Mouse (Mus musculus) embryo, embryonic 9.5 days (tissue): ENCODE results near the gene Plxnd1.
A peak's percentile ranks its signal among the peaks of the same experiment; 100 is the strongest.

ENCODE experiments used
- DNase-seq: peaks from one replicate; pipeline ENCODE4 v3.0.0-alpha.2; 2017; ENCODE audit errors: extremely low spot score

Plxnd1 gene

DNA sequence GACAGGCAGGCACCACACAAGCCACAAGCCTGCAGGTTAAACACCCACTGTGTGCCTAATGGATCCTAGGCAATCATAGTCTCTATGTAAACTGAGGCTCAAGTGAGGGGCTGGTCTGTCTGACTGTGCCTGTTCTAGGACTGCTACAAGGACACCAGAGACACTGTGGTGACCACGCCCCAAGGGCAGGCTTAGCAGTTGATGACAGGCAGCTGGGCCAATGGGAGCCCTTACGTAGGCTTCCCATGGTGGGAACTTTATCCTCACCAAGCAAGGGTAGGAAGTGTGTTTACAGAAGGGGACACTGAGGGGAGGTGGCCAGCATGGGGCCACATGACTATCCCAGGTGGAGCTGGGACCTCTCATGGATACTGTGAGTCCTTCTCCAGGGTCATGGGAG is 4.4 kb upstream of the Plxnd1 start:
- DNase-seq: no peak

DNA sequence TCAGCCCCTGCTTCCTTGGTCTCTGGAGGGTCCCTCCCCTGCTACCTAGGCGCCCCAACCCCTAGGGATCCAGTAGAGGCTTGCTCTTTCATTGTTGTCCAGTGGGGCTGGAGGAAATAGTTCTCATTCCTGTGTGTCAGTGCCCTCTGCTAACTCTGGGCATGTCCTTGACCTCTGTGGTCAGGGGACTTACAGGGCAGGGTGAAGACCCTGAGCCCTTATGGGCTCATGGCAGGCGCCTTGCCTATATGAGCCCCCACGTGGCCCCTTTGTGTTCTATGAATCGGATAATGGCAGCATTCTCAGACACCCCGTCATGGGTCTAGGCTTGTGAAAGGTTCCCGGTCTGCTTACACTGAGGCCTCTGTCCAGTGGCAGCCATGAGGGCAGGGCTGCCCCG is 4.0 kb upstream of the Plxnd1 start:
- no peak for DNase-seq

- DNase-seq: no peak
Measured at GRCm38 (mm10) chr6:115997726-115998311, 3.0 kb upstream of the Plxnd1 start.

DNA sequence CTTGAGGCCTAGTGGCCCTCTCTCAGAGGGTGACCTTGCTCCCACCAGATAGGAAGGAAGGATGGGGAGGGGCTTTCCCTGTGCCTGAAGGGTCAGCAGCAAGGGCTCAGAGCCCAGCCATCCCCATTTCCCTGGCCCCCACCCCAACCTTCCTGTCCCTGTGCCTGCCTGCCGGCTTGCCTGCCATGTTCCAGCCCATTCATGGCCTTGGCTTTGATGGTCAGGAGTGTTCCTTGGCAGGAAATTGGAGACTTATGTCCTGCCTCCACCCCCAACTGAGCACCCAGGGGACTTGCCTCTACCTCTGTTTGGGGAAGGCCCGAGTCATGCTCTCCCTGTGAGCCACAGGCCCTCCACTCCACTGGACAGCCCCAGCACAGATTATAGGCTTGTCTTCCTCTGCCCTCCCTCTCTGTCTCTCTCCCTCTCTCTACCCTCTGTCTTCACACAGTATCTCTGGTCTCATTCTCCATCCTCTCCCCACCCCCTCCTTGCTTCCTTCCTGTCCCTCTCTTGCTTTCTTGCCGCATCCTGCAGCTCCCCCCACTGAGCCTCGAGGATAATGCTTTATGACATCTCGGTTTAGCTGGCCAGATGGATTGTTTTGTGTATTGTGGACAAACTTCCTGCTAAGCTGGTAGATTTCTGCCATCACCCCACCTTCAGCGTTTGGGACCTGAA is 1.5 kb upstream of the Plxnd1 start:
- peak; percentile 31 for DNase-seq

- DNase-seq: no peak
Measured at GRCm38 (mm10) chr6:115995531-115995941, 731 bp upstream of the Plxnd1 start.

GRCm38 (mm10) chr6:115994146-115994876 is 494 bp downstream of the Plxnd1 start:
- peak; percentile 48 for DNase-seq

GRCm38 (mm10) chr6:115993463-115994145 is 1.2 kb downstream of the Plxnd1 start:
- peak; percentile 38 for DNase-seq

GRCm38 (mm10) chr6:115992981-115993380 is 1.8 kb downstream of the Plxnd1 start:
- no peak for DNase-seq

- peak; percentile 29 for DNase-seq
Measured at GRCm38 (mm10) chr6:115991881-115992620, 2.8 kb downstream of the Plxnd1 start.

- DNase-seq: peak; percentile 27
Measured at GRCm38 (mm10) chr6:115991108-115991880, 3.5 kb downstream of the Plxnd1 start.

DNA sequence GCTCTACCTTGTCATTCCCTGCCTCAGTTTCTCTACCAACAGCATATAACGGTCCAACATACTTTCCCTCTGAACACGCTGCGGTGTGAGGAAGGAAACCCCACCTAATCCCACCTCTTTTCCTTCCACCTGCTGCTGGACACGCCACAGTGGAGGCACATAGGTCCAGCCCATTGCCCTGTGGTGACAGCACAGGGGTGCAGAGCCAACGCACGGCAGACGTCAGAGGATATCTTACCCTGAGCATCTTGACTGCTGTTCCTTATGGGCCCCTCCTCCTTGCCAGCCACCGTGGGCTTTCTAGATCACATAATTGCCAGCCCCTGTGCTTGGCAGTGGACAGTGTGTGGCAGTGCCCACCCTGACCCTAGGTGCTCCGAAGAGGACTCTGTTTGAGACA is 4.3 kb downstream of the Plxnd1 start:
- no peak for DNase-seq

DNA sequence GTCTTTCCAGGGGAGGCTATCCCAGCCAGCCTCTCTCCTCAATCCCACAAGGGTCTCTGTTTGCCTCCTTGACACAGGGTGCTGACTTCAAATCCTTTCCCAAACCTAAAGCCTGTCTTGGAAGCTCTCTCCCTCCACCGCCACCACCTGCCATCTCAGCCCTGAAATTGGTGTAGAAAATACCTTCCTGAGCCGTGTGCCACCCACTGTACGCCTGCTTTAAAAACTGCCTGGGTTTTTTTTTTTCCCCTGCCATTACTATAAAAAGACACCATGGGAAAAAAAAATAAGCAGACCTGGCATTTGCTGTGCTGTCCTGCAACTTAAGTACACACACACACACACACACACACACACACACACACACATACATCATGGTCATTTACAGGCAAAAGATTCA is 4.7 kb downstream of the Plxnd1 start:
- DNase-seq: no peak

DNA sequence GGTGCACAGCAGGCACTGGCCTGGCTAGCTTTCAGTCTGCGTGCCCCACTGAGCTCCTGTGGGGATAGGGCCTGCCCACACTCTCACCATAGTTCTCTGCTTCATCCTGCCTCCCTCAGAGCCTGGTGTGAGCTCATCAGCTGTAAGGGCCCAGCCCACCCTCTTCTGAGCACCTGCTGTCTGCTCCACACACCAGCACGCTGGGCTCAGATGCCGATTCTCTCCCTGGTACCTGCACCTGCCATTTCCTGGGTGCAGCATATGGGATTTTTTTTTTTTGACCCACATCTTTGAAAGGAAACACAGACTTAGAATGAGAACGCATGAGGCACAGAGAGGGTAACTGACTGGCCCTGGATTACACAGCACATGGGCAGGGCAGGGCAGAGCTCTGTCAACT is 5.2 kb downstream of the Plxnd1 start:
- DNase-seq: no peak

GRCm38 (mm10) chr6:115989032-115989431 is 5.8 kb downstream of the Plxnd1 start:
- DNase-seq: no peak

DNA sequence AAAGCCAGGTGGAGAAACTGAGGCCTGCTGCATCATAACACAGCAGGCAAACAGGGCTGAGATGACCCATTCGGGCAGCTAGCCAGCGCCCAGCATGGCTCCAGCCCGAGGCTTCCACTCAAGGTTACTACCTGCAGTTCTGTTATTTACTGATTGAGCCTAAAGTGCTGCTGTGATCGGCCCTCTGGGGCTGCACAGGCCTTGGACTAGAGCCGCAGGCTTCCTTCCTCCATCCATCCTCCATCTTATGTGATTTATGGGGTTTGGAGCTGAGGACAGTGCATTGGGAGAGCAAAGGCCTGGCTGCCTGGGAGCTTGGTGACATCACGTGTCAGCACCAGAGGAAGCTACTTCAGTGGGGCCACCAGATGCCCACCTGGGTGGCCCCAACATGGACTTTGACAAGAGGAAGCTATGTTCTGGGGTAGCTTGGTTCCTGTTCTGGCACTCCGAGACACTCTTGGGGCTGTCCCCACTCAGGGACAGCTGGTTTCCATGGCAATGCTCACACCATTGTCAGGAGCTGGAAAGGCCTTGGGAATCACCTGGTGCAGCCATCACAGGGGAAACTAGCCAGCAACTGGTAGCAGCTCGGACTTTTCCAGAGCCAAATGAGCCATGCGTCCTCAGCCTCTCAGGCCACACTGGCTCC is 7.6 kb downstream of the Plxnd1 start:
- DNase-seq: no peak

- no peak for DNase-seq
Measured at GRCm38 (mm10) chr6:115986472-115987095, 8.2 kb downstream of the Plxnd1 start.

DNA sequence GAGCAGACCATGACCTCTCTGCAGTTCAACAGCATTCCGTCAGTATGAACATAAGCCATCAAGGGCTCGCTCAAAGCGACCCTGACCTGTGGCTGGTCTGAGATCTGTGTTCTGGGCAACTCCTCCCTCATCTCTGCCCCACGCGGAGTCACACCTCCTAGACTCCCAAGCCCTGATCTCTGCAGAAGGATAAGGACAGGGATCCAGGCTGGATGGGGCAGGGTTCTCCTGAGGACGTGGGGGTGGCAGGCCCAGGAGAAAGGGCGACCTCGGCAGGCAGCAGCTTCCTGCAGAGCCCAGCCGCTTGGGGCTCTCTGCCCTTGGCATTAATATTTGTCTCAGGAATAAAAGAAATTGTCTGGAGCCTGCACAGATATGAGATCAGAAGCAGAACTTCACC is 9.2 kb downstream of the Plxnd1 start:
- no peak for DNase-seq

DNA sequence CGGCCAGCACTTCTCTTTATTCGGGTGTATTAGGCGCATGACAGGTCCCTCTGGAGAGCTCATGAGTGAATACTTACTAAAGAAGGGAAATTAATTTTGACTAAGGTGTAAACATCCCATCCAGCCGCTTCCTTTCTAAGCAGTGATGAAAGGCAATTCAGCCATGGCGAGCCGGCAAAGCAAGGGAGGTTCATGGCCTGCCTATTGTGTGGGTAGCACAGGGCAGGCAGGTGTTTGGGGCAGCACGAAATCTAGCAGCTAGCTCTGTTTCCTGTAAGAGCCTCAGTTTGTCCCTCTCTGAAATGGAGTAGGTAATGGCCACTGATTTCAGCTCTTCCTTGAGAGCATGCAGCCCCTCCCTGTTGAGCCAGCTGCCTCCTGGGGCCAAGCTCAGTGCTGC is 10.2 kb downstream of the Plxnd1 start:
- no peak for DNase-seq

DNA sequence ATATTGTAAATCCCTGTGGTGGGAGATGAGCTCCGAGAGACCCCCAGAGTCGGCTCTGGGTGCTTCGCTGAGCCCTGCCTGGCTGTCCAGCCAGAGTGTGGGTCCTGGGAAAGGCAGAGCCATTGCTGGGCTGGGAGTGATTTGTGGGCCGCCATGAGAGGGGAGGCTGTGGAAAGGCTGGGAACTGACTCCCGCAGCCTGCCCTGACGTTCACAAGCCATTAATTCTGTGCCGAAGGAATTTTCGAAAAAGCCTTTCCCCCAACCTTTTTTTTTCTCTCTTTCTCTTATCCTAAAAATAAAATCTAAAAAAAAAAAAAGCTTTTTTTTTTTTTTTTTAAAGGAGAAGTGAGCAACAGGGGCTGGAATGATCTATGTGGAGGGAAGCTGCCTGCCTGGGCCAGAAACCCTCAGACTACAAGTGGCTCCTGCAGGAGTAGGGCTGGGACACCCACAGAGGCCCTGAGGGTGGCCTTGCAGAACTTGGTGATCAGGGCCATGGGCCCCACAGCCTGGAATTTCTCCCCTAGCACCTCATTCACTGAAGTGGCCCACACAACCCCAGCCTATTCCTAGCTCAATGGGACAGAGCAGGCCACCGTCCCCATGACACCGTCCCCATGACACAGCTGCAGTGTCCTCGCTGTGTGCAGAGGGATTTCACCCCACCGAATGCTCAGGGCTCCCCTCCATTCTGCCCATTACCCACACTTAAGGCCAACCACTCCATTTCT is 11.3 kb downstream of the Plxnd1 start:
- DNase-seq: no peak
